Mouse (Mus musculus): ENCODE measurements around the gene Folr1.

Folr1 gene

DNA sequence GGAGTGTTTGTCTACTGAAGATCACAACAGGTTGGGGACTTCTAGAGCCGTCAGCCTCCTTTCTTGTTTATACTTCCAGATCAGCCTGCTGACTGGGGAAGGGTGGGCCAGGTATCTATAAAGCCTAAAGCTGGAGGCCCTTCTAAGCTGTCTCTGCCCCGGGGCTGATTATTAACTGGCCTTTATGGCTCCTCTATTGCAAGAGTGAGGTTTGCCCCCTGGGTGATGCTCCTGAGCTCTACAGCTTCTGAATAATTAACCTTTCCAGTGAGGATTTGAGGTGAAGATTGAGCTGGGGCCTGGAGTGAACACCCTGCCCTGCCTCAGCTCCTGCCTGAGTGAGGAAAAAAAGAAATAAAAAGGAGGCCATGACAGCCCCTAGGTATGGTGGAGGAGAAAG, at the start of gene Folr1:
Gene Folr1 (minus strand): TSS at position 160 of the 400 bp plus-strand sequence.
- no peak for DNase-seq (ENCODE audit: low spot score)

GRCm38 (mm10) chr7:101918071-101918470, 47.5 kb upstream of the Folr1 start:
- DNase-seq (ENCODE audit: low spot score) = peak; percentile 46

- no peak for DNase-seq (ENCODE audit: low spot score)
Observed at GRCm38 (mm10) chr7:101911982-101912381, 41.4 kb upstream of the Folr1 start.

- no peak for DNase-seq (ENCODE audit: low spot score)
Observed at GRCm38 (mm10) chr7:101910138-101910537, 39.5 kb upstream of the Folr1 start.

GRCm38 (mm10) chr7:101908367-101908766, 37.8 kb upstream of the Folr1 start:
- DNase-seq (ENCODE audit: low spot score) = no peak

DNA sequence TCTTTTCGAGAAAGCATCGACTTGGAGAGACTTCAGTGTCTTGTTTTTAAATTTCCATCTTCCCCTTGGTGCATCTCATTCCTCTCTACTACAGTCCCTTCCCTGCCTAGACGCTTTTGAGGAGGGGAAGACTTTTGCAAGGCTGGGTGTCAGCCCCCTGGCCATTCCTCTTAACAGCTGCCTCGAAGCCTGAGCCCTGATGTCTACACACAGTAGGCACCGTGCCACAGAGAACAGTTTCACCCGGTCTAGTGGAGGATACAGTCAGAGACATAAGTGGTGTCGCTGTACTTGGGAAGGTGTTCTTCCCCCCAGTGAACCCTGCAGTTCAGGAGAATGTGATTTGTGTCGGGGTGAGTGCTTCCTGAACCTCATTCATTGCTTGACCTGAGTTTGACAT, 36.1 kb upstream of the Folr1 start:
- DNase-seq (ENCODE audit: low spot score) = no peak

- no peak for DNase-seq (ENCODE audit: low spot score)
Observed at GRCm38 (mm10) chr7:101906287-101906681, 35.7 kb upstream of the Folr1 start, which contains the start of gene Tomt. Gene Tomt (minus strand): TSS chr7:101906359.

DNA sequence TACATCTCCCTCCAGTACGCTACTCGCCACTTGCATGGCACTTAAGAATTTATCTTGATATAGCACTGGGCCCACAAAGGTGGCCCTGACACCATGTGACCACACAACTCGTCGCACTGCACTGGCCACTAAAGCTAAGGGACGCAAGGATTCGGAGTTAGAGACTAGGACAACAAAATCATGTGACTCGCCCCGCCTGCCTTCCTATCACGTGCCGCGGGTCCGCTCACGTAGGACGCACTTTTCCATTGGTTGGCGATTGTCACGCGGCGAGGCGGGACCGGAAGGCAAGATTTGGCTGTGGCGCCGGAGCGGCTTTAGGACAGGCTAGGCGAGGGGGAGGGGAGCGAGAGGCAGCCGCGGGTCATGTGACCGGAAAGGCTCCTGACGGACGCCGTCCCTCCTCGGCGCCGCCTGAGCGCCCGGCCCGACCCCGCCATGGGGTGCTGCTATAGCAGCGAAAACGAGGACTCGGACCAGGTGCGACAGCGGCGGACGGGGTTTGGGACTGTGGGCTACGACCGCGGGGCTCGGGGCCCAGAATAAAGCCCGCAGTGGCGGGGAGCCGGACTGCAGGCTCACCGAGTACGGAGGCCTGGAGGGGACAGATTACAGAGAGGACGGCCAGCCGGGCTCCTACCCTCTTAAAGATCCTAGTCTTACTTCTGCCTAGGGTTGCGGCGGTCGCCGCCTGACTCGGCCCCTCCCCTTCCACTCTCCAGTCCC, 35.1 kb upstream of the Folr1 start, which contains the start of gene Lamtor1:
Gene Lamtor1 (plus strand): TSS at position 344 of the 726 bp plus-strand sequence.
- DNase-seq (ENCODE audit: low spot score) = peak; percentile 99

DNA sequence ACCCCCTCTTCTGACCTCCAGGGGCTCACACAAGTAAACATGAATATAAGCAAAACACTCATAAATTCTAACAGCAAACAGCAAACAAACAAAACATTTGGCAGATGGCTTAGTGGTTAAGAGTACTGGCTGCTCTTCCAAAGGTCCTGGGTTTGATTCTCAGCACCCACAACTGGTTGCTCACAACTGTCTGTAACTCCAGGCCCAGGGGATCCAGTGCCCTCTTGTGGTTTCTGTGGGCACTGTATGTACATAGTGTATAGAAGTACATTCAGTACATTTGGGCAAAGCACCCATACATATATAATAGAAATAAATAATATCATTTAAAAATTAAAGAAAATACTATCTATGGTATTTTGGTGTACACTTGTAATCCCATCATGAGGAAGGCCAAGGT, 32.3 kb upstream of the Folr1 start:
- DNase-seq (ENCODE audit: low spot score) = no peak

DNA sequence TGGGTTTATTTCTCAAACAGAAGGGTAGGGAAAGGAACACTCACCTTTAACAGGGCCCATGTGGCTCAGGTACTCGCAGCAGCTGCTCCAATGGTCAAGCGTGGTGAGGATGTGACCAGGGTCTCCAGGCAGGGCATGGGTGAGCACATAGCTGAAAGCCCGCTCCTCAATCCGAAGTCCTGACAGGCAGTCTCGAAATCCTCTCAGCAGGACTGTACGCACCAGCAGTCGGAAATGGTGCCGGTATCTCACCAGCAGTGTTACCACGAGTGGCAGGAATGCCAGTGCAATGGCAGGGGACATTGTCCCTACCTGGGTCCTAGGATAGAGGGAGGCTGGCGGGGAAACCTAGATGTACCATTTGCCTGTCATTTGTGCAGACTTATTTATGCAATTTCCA, 31.4 kb upstream of the Folr1 start:
- no peak for DNase-seq (ENCODE audit: low spot score)

DNA sequence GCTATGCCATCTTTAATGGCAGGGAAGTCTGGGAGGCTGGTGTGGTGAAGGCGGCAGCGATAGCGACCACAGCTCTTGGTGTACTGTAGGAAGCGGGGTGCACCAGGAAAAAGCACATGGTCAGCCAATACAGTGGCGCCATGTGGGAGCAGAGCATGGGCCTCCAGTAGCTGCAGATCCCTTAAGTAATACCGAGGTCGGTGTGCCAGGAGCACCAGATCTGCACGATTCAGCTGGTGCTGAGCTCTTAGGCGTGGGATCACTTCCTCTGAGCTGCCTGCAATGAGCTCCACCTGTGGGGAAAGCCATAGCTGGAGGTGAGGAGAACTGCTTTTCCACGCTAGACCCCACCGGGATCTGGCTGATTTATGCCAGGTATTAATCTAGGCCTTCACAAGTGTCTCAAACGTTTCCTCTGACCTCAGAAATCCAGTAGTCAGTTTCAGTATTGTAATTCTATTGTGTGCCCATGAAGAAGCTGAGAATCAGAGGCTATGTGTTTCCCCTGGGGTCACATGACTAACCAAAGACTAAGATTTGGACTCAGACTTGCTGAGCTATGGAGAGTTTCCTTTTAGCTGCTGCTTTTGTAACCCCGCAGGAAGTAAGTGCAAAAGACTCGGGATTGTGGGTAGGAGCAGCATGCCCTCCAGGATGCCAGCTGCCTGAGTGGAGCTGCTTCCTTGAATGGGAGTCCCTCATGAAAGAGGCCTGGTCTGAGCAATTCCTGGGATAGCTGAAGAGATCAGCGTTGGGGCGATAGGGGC, 29.9 kb upstream of the Folr1 start:
- no peak for DNase-seq (ENCODE audit: low spot score)

- DNase-seq (ENCODE audit: low spot score) = peak; percentile 92
Observed at GRCm38 (mm10) chr7:101896104-101897066, 25.8 kb upstream of the Folr1 start.

GRCm38 (mm10) chr7:101895695-101896094, 25.1 kb upstream of the Folr1 start:
- DNase-seq (ENCODE audit: low spot score) = no peak

GRCm38 (mm10) chr7:101888460-101888859, 17.9 kb upstream of the Folr1 start:
- no peak for DNase-seq (ENCODE audit: low spot score)

- no peak for DNase-seq (ENCODE audit: low spot score)
Observed at GRCm38 (mm10) chr7:101886274-101886673, 15.7 kb upstream of the Folr1 start.

DNA sequence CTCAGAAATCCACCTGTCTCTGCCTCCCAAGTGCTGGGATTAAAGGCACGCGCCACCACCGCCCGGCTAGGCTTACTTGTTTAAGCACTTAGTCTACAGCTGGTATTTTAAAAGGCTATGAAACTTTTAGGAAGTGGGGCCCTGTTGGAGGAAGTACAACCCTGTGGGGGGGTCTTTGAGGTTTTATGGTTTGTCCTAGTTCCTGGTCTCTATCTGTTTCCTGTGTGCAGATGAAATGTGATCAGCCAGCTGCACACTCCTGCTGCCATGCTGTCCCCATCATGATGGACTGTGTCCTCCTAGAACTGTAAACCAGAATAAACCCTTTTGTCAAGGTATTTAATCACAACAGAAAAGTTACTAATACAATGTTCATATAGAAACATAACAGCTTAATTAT, 13.6 kb upstream of the Folr1 start:
- no peak for DNase-seq (ENCODE audit: low spot score)

DNA sequence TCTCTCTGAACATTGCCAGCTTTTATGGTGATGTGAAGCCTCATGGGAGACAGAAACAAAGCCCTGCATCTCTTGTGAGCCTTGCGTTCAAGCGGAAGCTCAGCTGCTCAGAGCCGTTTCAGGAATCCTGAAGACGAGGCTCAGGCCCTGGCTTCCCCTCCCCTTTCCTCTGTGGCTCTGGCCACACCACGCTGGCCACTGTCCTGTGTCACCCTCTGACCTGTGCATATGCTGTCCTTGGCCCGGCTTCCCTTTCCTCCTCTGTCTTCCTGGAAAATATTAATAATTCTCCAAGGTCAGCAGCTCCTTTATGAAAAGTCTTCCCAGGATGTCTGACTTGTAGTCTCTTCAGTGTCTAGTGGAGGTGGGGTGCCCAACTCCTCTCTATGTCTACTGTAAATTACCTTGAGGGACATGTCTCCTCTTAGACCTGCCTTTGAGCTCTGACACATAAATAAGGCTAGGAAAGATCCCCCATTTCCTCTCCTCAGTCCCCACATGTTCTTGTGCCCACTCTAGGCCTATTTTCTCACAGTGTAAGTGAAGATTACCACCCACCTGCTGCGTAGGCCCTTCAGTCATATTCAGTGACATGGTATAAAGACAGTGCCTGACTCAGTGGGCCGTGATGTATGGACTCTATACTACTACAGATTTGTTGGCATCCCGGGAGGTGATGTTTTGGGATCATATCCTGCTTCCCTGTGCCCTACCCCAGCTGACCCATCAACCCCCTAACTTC, 12.0 kb upstream of the Folr1 start:
- DNase-seq (ENCODE audit: low spot score) = no peak

- DNase-seq (ENCODE audit: low spot score) = no peak
Observed at GRCm38 (mm10) chr7:101880855-101881254, 10.3 kb upstream of the Folr1 start.

- DNase-seq (ENCODE audit: low spot score) = no peak
Observed at GRCm38 (mm10) chr7:101875978-101876377, 5.4 kb upstream of the Folr1 start.

DNA sequence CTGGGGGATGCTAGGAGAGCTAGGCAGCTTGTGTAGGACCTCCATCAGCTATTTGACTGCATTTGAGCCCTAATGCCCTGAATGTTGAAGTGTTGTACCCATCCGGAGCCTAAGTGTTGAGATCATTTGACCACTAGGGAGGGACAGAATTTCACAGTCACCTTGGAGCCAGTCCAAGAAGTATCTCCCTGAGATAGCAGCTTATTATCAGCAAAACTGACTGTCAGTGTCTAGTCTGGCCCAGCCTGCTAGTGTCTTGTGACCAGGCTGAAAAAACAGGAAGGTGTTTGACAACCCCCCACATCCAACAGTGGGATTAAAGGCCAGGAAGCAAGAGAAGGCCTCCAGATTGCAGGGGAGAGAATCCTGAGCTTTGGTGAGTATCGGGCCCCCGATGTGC, 708 bp upstream of the Folr1 start:
- no peak for DNase-seq (ENCODE audit: low spot score)

- no peak for DNase-seq (ENCODE audit: low spot score)
Observed at GRCm38 (mm10) chr7:101869163-101869500, 1.5 kb downstream of the Folr1 start.
